Mouse (Mus musculus): ENCODE data around the gene Cdk11b. TPM values are rescaled to one million over a fixed set of nuclear protein-coding genes. Genes with fewer than 3 reads are reported as not detected.

Gene Cdk11b
- polyA plus RNA-seq, 1 experiment from 2014 or later = 67.3 TPM

GRCm38 (mm10) chr4:155596606-155597005, 28.0 kb upstream of the Cdk11b start:
- no peaks in the 10 kb centered on the region for H3K36me3 ChIP-seq (ENCODE audit: insufficient read depth, low read length)
- H3K4me1 ChIP-seq (ENCODE audit: insufficient read depth, low read depth, low read length) = no peaks in the 10 kb centered on the region
- no peak overlapping the region for H3K9ac ChIP-seq (replicated peaks; ENCODE audit: low read depth)
- no peak overlapping the region for H3K27ac ChIP-seq (ENCODE audit: low read length)
- H3K27me3 ChIP-seq (replicated peaks; ENCODE audit: insufficient read depth, low read length) = no peaks in the 10 kb centered on the region
- no peak overlapping the region for H3K4me3 ChIP-seq (ENCODE audit: low read depth, low read length)
- TF ChIP-seq EP300 (IDR thresholded peaks at IDR 0.05) (no peak), CTCF (IDR thresholded peaks at IDR 0.05) (no peak)
- no peak overlapping the region for H3K4me2 ChIP-seq (replicated peaks; ENCODE audit: low read depth, low read length)
- no peaks in the 10 kb centered on the region for H3K9me3 ChIP-seq (ENCODE audit: low read length)
- no peak for DNase-seq (ENCODE audit: low spot score)
- WGBS = 74% methylated on average over 5 of the region's 5 CpGs
- no peak for ATAC-seq

DNA sequence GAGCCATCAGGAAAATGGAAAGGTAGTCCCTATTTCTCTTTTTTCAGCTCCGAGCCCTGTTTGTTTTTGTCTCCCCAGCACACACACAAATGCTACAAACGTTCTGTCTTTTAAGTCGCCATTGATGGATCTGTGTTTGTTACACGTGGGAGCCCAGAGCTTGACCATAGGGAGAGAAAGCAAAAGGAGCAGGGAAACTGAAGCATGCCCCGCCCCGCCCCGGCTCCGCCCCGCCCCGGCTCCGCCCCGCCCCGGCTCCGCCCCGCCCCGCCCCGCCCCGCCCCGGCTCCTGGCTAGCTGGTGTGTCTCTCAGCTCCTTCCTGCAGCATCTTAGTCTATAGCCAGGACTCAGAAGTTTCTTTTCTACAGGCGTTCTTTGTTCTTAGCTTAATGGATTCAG, 26.1 kb upstream of the Cdk11b start:
- H3K9ac ChIP-seq (replicated peaks; ENCODE audit: low read depth) = no peak overlapping the region
- TF ChIP-seq CTCF (IDR thresholded peaks at IDR 0.05) = no peak
- TF ChIP-seq EP300 (IDR thresholded peaks at IDR 0.05) = no peak
- no peak overlapping the region for H3K27ac ChIP-seq (ENCODE audit: low read length)
- no peak overlapping the region for H3K4me3 ChIP-seq (ENCODE audit: low read depth, low read length)
- H3K4me2 ChIP-seq (replicated peaks; ENCODE audit: low read depth, low read length) = no peak overlapping the region
- no peaks in the 10 kb centered on the region for H3K9me3 ChIP-seq (ENCODE audit: low read length)
- DNase-seq (ENCODE audit: low spot score) = no peak
- WGBS = 16% methylated on average over 20 of the region's 20 CpGs
- no peaks in the 10 kb centered on the region for H3K4me1 ChIP-seq (ENCODE audit: insufficient read depth, low read depth, low read length)
- no peaks in the 10 kb centered on the region for H3K36me3 ChIP-seq (ENCODE audit: insufficient read depth, low read length)
- no peak for ATAC-seq
- no peaks in the 10 kb centered on the region for H3K27me3 ChIP-seq (replicated peaks; ENCODE audit: insufficient read depth, low read length)

DNA sequence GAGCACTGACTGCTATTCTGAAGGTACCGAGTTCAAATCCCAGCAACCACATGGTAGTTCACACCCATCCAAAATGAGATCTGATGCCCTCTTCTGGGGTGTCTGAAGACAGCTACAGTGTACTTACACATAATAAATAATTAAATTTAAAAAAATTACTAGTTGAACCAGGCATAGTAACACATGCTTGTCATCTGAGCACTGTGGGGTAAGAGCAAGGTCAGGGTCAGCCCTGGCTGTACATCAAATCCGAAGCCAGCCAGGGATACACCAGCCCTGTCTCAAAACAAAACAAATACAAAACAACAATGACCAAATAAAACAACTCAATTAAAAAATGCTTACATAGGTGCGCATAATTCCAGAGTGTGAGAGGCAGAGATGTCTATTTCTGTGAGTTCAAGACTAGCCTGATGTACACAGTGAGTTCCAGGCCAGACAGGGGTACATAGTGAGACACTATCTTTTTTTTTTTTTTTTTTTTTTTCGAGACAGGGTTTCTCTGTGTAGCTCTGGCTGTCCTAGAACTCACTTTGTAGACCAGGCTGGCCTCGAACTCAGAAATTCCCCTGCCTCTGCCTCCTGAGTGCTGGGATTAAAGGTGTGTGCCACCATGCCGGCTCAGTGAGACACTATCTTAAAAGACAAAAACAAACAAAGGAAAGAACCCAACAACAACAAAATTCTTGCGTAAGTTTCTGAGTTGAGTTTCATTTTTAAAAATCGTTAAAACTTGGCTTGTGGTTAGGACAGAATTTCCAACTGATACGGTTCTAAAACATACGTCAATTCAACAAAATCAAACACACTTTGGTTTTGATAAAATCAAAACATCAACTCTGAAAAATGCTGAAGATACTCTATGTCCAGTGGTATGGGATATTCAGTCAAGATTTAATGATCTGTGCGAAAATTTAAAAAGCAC, 24.5 kb upstream of the Cdk11b start:
- no peaks in the 10 kb centered on the region for H3K4me1 ChIP-seq (ENCODE audit: insufficient read depth, low read depth, low read length)
- no peaks in the 10 kb centered on the region for H3K9me3 ChIP-seq (ENCODE audit: low read length)
- no peak for TF ChIP-seq EP300 (IDR thresholded peaks at IDR 0.05)
- no peak for TF ChIP-seq CTCF (IDR thresholded peaks at IDR 0.05)
- H3K27ac ChIP-seq (ENCODE audit: low read length) = peak overlapping the region; percentile 57
- ATAC-seq (no peak), DNase-seq (ENCODE audit: low spot score) (no peak)
- peak overlapping the region; percentile 90; the same call in 1 of the 2 replicates for H3K4me3 ChIP-seq (ENCODE audit: low read depth, low read length)
- no peaks in the 10 kb centered on the region for H3K27me3 ChIP-seq (replicated peaks; ENCODE audit: insufficient read depth, low read length)
- peak overlapping the region; percentile 97 for H3K4me2 ChIP-seq (replicated peaks; ENCODE audit: low read depth, low read length)
- WGBS = 76% methylated on average over 10 of the region's 11 CpGs
- 0 out of 2 replicates have a peak overlapping the region, but pooled peaks have one; percentile 8 for H3K9ac ChIP-seq (replicated peaks; ENCODE audit: low read depth)
- H3K36me3 ChIP-seq (ENCODE audit: insufficient read depth, low read length) = no peaks in the 10 kb centered on the region

GRCm38 (mm10) chr4:155601091-155601996, 23.3 kb upstream of the Cdk11b start, which contains the start of gene Slc35e2:
Gene Slc35e2, plus strand, starts transcription at chr4:155601416.
- Histone ChIP-seq H3K9ac (replicated peaks; ENCODE audit: low read depth) (peak within 1 kb of the TSS; percentile 85), H3K36me3 (ENCODE audit: insufficient read depth, low read length) (no peaks in the 10 kb centered on the region), H3K4me2 (replicated peaks; ENCODE audit: low read depth, low read length) (peak within 1 kb of the TSS; percentile 97), H3K27me3 (replicated peaks; ENCODE audit: insufficient read depth, low read length) (no peaks in the 10 kb centered on the region), H3K27ac (ENCODE audit: low read length) (peak within 1 kb of the TSS; percentile 96), H3K4me1 (ENCODE audit: insufficient read depth, low read depth, low read length) (no peaks in the 10 kb centered on the region), H3K4me3 (ENCODE audit: low read depth, low read length) (peak within 1 kb of the TSS; percentile 90), H3K9me3 (ENCODE audit: low read length) (no peaks in the 10 kb centered on the region)
- no peak for TF ChIP-seq EP300 (IDR thresholded peaks at IDR 0.05)
- TF ChIP-seq CTCF (IDR thresholded peaks at IDR 0.05) = peak; percentile 52
- DNase-seq (ENCODE audit: low spot score) (peak; percentile 97), ATAC-seq (peak; percentile 96)
- WGBS = under 1% methylated on average over 38 of the region's 65 CpGs

GRCm38 (mm10) chr4:155601997-155602456, 22.6 kb upstream of the Cdk11b start:
- no peaks in the 10 kb centered on the region for H3K9me3 ChIP-seq (ENCODE audit: low read length)
- ATAC-seq = no peak

GRCm38 (mm10) chr4:155602753-155603152, 21.9 kb upstream of the Cdk11b start:
- Histone ChIP-seq H3K27ac (ENCODE audit: low read length) (no peak overlapping the region), H3K36me3 (ENCODE audit: insufficient read depth, low read length) (no peaks in the 10 kb centered on the region), H3K9ac (replicated peaks; ENCODE audit: low read depth) (no peak overlapping the region), H3K27me3 (replicated peaks; ENCODE audit: insufficient read depth, low read length) (no peaks in the 10 kb centered on the region), H3K4me3 (ENCODE audit: low read depth, low read length) (no peak overlapping the region), H3K4me1 (ENCODE audit: insufficient read depth, low read depth, low read length) (no peaks in the 10 kb centered on the region), H3K4me2 (replicated peaks; ENCODE audit: low read depth, low read length) (no peak overlapping the region), H3K9me3 (ENCODE audit: low read length) (no peaks in the 10 kb centered on the region)
- ATAC-seq (no peak), DNase-seq (ENCODE audit: low spot score) (no peak)
- WGBS = 95% methylated on average over 1 of the region's 1 CpGs
- no peak for TF ChIP-seq EP300 (IDR thresholded peaks at IDR 0.05)
- no peak for TF ChIP-seq CTCF (IDR thresholded peaks at IDR 0.05)

More at GRCm38 (mm10) chr4:155601997-155602456, 22.6 kb upstream of the Cdk11b start:
- Histone ChIP-seq H3K27ac (ENCODE audit: low read length) (peak overlapping the region; percentile 96), H3K27me3 (replicated peaks; ENCODE audit: insufficient read depth, low read length) (no peaks in the 10 kb centered on the region), H3K4me1 (ENCODE audit: insufficient read depth, low read depth, low read length) (no peaks in the 10 kb centered on the region), H3K36me3 (ENCODE audit: insufficient read depth, low read length) (no peaks in the 10 kb centered on the region), H3K4me2 (replicated peaks; ENCODE audit: low read depth, low read length) (peak overlapping the region; percentile 97), H3K9ac (replicated peaks; ENCODE audit: low read depth) (peak overlapping the region; percentile 85), H3K4me3 (ENCODE audit: low read depth, low read length) (peak overlapping the region; percentile 90)
- 3% methylated on average over 30 of the region's 31 CpGs for WGBS
- DNase-seq (ENCODE audit: low spot score) = no peak
- no peak for TF ChIP-seq CTCF (IDR thresholded peaks at IDR 0.05)
- TF ChIP-seq EP300 (IDR thresholded peaks at IDR 0.05) = no peak

Data from lung, postnatal 0 days (tissue).